10 mouse cellular contexts compared by ENCODE assay signal in the genomic region with DNA sequence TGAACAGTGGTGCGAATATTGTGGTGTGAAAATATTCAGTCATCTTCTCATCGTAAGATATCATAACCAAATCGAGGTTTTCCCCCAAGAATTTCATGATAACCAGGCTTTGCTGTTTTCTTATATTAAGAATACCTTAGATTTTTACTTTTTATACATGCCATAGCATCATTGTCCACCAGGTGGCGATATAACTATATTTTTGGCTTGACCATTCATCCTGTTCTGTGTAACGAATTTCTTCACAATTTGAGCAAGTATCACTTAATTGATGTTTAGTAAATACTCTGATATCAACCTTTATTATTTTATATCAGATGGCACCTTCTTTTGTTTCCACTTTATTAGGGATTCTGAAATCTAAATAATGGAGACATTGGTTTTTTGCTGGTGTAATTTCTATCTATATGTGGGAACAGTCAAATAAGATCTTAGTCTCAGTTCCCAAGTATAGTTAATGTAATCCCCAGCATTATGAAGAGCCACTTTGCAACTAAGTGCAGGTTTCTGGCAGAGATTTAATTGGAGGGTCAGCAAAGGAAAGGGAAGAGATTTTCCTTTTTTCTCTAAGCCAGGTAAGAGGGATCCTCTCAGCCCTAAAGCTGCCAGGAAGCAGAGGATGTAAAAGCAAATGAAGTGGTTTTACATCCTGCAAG.
A peak's percentile ranks its signal among the peaks of the same experiment; 100 is the strongest.
DNase-seq lines count a peak whose midpoint lies in the region; ATAC-seq lines count a peak whose summit lies in the region.
"Had no signal": no experiment of that assay in that cellular context is flagged by ENCODE, and none has a peak within 500 bp of the region (broad histone marks: within the 10 kb centered on the region; RNA-seq: fewer than 3 reads in every experiment).

No protein-coding gene starts in this region.

- H3K9ac ChIP-seq in limb, embryonic 11.5 days (ENCODE audit: low read length): no peak overlapping the region
- H3K9ac ChIP-seq: liver, embryonic 15.5 days had no signal

- no peak overlapping the region for H3K4me2 ChIP-seq in limb, embryonic 11.5 days (ENCODE audit: low read depth, severe bottlenecking)
- H3K4me2 ChIP-seq: liver, embryonic 15.5 days had no signal

- WGBS in limb, embryonic 11.5 days: 12% methylated on average over 5 of the region's 5 CpGs
- 16% methylated on average over 5 of the region's 5 CpGs for WGBS in limb, embryonic 10.5 days

- no peak overlapping the region for H3K4me3 ChIP-seq in limb, embryonic 11.5 days (ENCODE audit: low read depth, low read length)
- H3K4me3 ChIP-seq in limb, embryonic 10.5 days: no peak overlapping the region
- H3K4me3 ChIP-seq: erythroblast, embryonic 14.5 days; liver, embryonic 15.5 days had no signal

- H3K27me3 ChIP-seq in limb, embryonic 11.5 days (ENCODE audit: control insufficient read depth, insufficient read depth, low read length): no peaks in the 10 kb centered on the region
- no peaks in the 10 kb centered on the region for H3K27me3 ChIP-seq in limb, embryonic 10.5 days (ENCODE audit: low read depth, poor library complexity, severe bottlenecking)
- H3K27me3 ChIP-seq: liver, embryonic 15.5 days had no signal

- H3K27ac ChIP-seq in limb, embryonic 11.5 days (replicated peaks; ENCODE audit: low read depth, low read length): no peak overlapping the region
- H3K27ac ChIP-seq in limb, embryonic 10.5 days: no peak overlapping the region
- H3K27ac ChIP-seq: liver, embryonic 15.5 days had no signal

- DNase-seq in adrenal gland, postnatal 10 days: peak; percentile 29
- no peak for DNase-seq in adrenal gland, adult 8-10 months
- peak; percentile 31 for DNase-seq in limb, embryonic 11.5 days (ENCODE audit: low spot score)
- DNase-seq in limb, embryonic 10.5 days (ENCODE audit: low spot score): no peak
- DNase-seq in embryo, embryonic 10 days (ENCODE audit: low spot score): peak; percentile 43
- DNase-seq in lung, postnatal 10 days: peak; percentile 19
- no peak for DNase-seq in heart, adult 8-10 months (ENCODE audit: low spot score)

- no peaks in the 10 kb centered on the region for H3K9me3 ChIP-seq in limb, embryonic 11.5 days (ENCODE audit: control insufficient read depth, low read length)
- no peaks in the 10 kb centered on the region for H3K9me3 ChIP-seq in limb, embryonic 10.5 days (replicated peaks)
- H3K9me3 ChIP-seq: liver, embryonic 15.5 days had no signal

- ATAC-seq in limb, embryonic 11.5 days (ENCODE audit: insufficient number of reproducible peaks, low FRiP score, low TSS enrichment, low read depth): no peak
- no peak for ATAC-seq in megakaryocyte-erythroid progenitor cell, adult 5-6 weeks (replicated peaks; ENCODE audit: low FRiP score, low TSS enrichment, poor library complexity, severe bottlenecking)

- H3K4me1 ChIP-seq in limb, embryonic 11.5 days (ENCODE audit: control insufficient read depth, insufficient read depth, low read length): no peaks in the 10 kb centered on the region
- no peaks in the 10 kb centered on the region for H3K4me1 ChIP-seq in limb, embryonic 10.5 days
- H3K4me1 ChIP-seq: liver, embryonic 15.5 days had no signal

- no peaks in the 10 kb centered on the region for H3K36me3 ChIP-seq in limb, embryonic 11.5 days (ENCODE audit: control insufficient read depth, insufficient read depth, low read length)
- H3K36me3 ChIP-seq in limb, embryonic 10.5 days: no peaks in the 10 kb centered on the region
- H3K36me3 ChIP-seq: liver, embryonic 15.5 days had no signal

Comparison
In these comparisons a context has a peak if more than half of its experiments do, and no peak if none do; other contexts are left out.
1. DNase-seq: peak in adrenal gland, postnatal 10 days (single experiment), limb, embryonic 11.5 days (single experiment), embryo, embryonic 10 days (single experiment) and lung, postnatal 10 days (single experiment); none in adrenal gland, adult 8-10 months (single experiment), limb, embryonic 10.5 days (single experiment) and heart, adult 8-10 months (single experiment).